Mouse (Mus musculus): ENCODE measurements around the gene Med22. TPM values are rescaled to one million over a fixed set of nuclear protein-coding genes. Genes with fewer than 3 reads are reported as not detected.
"Not testable (repeated sequence)": the region's sequence is repeated elsewhere in the genome, so short reads cannot be mapped to it uniquely, and the experiment has no call there.

Gene Med22
- total RNA-seq, 2 experiments from 2014 or later = 44.6 to 46.5 TPM

- no peak for DNase-seq (ENCODE audit: low spot score in 2 of 2)
- H3K4me3 ChIP-seq = no peak overlapping the region
- H3K27ac ChIP-seq = no peak overlapping the region
- peak; percentile 56 for TF ChIP-seq CTCF (conservative IDR thresholded peaks at IDR 0.05)
Measured at GRCm38 (mm10) chr2:26895898-26896297, 14.6 kb downstream of the Med22 start.

DNA sequence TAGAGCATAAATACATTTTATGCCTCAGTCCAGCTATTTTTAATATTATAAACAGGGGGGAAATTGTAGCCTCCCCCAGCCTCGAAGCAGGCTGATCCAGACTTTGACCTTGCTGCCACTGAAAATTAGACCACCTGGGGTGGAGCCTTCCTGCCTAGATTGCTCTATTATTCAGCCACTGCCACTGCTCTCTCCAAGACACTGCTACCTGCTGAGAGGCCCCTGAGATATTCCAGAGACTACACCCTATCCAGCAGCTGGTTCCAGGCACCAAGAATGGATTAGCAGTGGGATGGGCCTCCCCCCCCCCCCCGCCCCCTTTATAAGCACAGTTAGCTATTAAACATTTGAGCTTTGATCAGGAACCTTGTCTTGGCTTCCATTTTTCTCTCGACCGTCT, 24.3 kb downstream of the Med22 start:
- not testable (repeated sequence) for H3K27ac ChIP-seq; H3K4me3 ChIP-seq; DNase-seq (ENCODE audit: low spot score in 2 of 2)

GRCm38 (mm10) chr2:26885541-26885940, 24.9 kb downstream of the Med22 start:
- H3K27ac ChIP-seq; H3K4me3 ChIP-seq; DNase-seq (ENCODE audit: low spot score in 2 of 2): not testable (repeated sequence)

GRCm38 (mm10) chr2:26878571-26878970, 31.9 kb downstream of the Med22 start:
- no peak overlapping the region for H3K27ac ChIP-seq
- H3K4me3 ChIP-seq = no peak overlapping the region
- no peak for TF ChIP-seq CTCF (conservative IDR thresholded peaks at IDR 0.05)
- no peak for DNase-seq (ENCODE audit: low spot score in 2 of 2)

DNA sequence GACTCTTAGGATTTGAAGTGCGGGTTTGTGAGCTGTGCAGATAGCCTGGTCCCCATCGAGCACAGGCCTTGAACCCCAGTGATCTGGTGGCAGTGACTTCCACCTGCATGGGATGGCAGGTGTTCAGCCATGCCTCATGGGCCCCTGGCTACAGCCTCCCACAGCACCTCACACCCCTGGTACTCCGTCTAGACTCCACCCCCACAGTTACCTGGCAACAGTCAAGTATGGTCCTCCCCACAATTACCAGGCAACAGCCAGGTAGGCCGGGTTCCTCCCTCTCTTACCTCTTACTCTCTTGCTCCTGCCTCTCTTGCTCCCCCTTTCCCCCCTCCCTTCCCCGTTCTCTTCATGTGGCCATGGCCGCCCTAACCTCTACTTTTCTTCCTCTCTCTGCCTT, 39.8 kb downstream of the Med22 start:
- H3K4me3 ChIP-seq = no peak overlapping the region
- TF ChIP-seq CTCF (conservative IDR thresholded peaks at IDR 0.05) = no peak
- no peak for DNase-seq (ENCODE audit: low spot score in 2 of 2)
- no peak overlapping the region for H3K27ac ChIP-seq

DNA sequence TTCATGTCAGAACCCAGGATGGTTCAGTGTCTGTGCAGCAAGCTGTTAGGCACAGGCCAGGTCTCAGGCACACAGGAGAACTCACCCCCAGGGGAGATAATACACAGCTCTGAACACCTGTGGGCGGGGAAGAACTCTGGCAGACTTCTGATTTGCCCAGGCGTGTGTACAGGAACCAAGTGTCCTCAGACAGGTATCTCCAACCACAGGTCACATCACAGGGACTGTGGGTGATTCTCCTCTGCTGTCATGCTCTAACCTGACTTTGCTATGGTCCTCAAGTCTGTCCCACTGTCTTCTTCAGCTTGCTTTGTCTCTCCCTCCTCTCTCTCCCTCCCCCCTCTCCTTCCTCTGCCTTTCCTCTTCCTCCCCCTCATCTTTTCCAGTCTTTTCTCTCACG, 45.6 kb downstream of the Med22 start, which contains the start of gene Abo:
Gene Abo (minus strand): TSS at position 101 of the 400 bp plus-strand sequence.
- no peak for TF ChIP-seq CTCF (conservative IDR thresholded peaks at IDR 0.05)
- Histone ChIP-seq H3K4me3 (no peak within 1 kb of the TSS), H3K27ac (no peak within 1 kb of the TSS)
- DNase-seq (ENCODE audit: low spot score in 2 of 2) = no peak

DNA sequence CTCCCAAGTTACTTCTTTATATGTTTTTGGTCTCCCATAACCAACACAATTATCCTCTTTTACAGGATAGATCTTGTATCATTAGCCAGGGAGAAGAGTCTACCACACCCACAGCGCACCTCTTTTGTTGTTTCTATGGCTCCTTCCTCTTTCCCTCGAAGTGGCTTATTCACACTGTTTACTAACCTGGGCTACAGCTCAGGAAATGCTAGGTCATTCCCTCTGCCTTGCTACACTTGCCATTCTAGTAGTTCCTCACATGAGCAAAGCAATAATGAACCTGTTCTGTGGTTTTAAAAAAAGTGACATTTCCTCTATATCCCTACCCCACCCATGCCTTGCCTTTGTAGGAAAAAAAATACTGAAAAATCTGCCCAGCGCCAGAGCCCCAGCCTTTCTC, 47.6 kb downstream of the Med22 start:
- Histone ChIP-seq H3K27ac (no peak overlapping the region), H3K4me3 (no peak overlapping the region)
- no peak for DNase-seq (ENCODE audit: low spot score in 2 of 2)
- no peak for TF ChIP-seq CTCF (conservative IDR thresholded peaks at IDR 0.05)

Other genes starting within 250 kb of the Med22 start
- not detected for gene Lcn4, start 239.4 kb downstream of the Med22 start, total RNA-seq (2021)
- gene Abo, start 45.7 kb downstream of the Med22 start, total RNA-seq (2021) = not detected
- 10 to 100 TPM; 24.3 to 27.6 TPM for gene Surf6, start 7.8 kb downstream of the Med22 start, total RNA-seq (2021)
- gene Rpl7a, start 87 bp upstream of the Med22 start, total RNA-seq (2021) = 100 to 1,000 TPM; 245 to 261 TPM
- gene Surf2, start 5.7 kb upstream of the Med22 start, total RNA-seq (2021) = 10 to 100 TPM; 35.9 to 36.9 TPM
- 100 to 1,000 TPM in 1 of 2 experiments, 10 to 100 TPM in 1; 96.7 to 101 TPM for gene Surf1, start 5.9 kb upstream of the Med22 start, total RNA-seq (2021)
- gene Surf4, start 23.3 kb upstream of the Med22 start, total RNA-seq (2021) = 10 to 100 TPM; 51.9 to 55.2 TPM
- gene Stkld1, start 23.4 kb upstream of the Med22 start, total RNA-seq (2021) = under 1 TPM in 1 of 2 experiments, not detected in 1; 0.27 TPM
- gene Rexo4, start 53.7 kb upstream of the Med22 start, total RNA-seq (2021) = 10 to 100 TPM; 57.4 to 62.2 TPM
- gene Adamts13, start 62.7 kb upstream of the Med22 start, total RNA-seq (2021) = 1 to 10 TPM in 1 of 2 experiments, under 1 TPM in 1; 0.90 to 1.1 TPM
- gene Cacfd1, start 99.2 kb upstream of the Med22 start, total RNA-seq (2021) = 10 to 100 TPM; 45.0 to 47.0 TPM
- gene Slc2a6, start 117.3 kb upstream of the Med22 start, total RNA-seq (2021) = 10 to 100 TPM; 38.4 to 42.3 TPM
- gene Mymk, start 161.5 kb upstream of the Med22 start, total RNA-seq (2021) = under 1 TPM; 0.51 to 0.71 TPM
- gene Adamtsl2, start 168.7 kb upstream of the Med22 start, total RNA-seq (2021) = 10 to 100 TPM; 12.8 to 18.1 TPM
- 100 to 1,000 TPM; 132 to 144 TPM for gene Fam163b, start 231.8 kb upstream of the Med22 start, total RNA-seq (2021)